Mouse (Mus musculus) lung, adult 2 months (tissue): ENCODE data around the gene Elmo3.

Experiments used
- CTCF ChIP-seq: fragments of 200-500 bp; IDR thresholded peaks from 2 replicates; pipeline ENCODE4 v1.5.1; 2011; ENCODE audit warnings: mild to moderate bottlenecking, low read length, control low read depth; ENCODE audit not compliant: insufficient read depth
- POLR2A ChIP-seq: fragments of 200-500 bp; IDR thresholded peaks from 2 replicates; pipeline ENCODE4 v1.6.1; 2011; ENCODE audit warnings: low read depth, mild to moderate bottlenecking, control low read depth, low read length, borderline replicate concordance; ENCODE audit errors: extremely low read depth

DNA sequence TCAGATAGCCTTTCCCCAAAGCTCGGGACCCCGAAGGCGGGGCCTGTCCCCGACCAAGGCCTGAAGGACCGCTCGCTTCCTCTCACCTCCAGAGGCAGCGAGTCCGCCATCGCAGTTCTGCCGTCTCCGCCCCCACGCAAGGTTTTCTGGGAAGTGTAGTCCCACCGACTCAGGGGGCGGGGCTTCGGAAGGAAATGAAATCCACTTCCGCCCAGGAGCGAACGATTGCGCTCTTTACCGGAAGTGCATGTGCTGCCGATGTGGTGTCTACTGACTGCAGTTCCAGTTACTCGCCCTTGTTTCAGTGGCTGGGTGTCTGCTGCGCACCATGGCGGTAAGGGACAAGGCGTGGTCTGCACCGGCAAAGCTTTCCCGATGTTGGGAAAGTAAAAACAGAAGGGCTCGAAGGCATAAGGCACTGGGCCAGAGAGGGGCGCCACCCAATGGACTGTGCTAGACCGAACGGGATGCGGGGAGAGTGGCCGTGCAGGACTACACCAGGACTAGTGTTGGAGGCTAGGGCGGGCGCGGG, 20.8 kb downstream of the Elmo3 start, which contains the start of the genes Lrrc29 and Tmem208:
- TF ChIP-seq POLR2A (peak; percentile 94), CTCF (0 out of 2 replicates have a peak, but pooled peaks have one; percentile 17)
